Mouse (Mus musculus): ENCODE data around the gene Fam83d. TPM values are rescaled to one million over a fixed set of nuclear protein-coding genes. Genes with fewer than 3 reads are reported as not detected.

Fam83d gene
- polyA plus RNA-seq, 1 experiment from 2014 or later: 49.8 TPM

GRCm38 (mm10) chr2:158794494-158795004 lies 26.7 kb downstream of the Fam83d start, which contains the start of gene Dhx35:
Gene Dhx35 (plus strand): TSS chr2:158794807.
- peak; percentile 99 for DNase-seq (ENCODE audit: extremely low spot score, low spot score)
- no peaks in the 10 kb centered on the region for H3K27me3 ChIP-seq (ENCODE audit: poor library complexity, severe bottlenecking)
- WGBS: 0% methylated on average over 33 of the region's 33 CpGs
- peak within 1 kb of the TSS; percentile 87 for H3K4me3 ChIP-seq
- peaks cover 25% of the 10 kb centered on the region for H3K4me1 ChIP-seq
- H3K36me3 ChIP-seq (replicated peaks): peaks cover 4% of the 10 kb centered on the region
- H3K9me3 ChIP-seq: peaks cover 1% of the 10 kb centered on the region; the same call in 1 of the 2 replicates
- peak within 1 kb of the TSS; percentile 91 for H3K27ac ChIP-seq

GRCm38 (mm10) chr2:158795043-158795442 lies 27.1 kb downstream of the Fam83d start:
- H3K27me3 ChIP-seq (ENCODE audit: poor library complexity, severe bottlenecking): no peaks in the 10 kb centered on the region
- H3K4me1 ChIP-seq: peaks cover 26% of the 10 kb centered on the region
- peaks cover 6% of the 10 kb centered on the region; the same call in 1 of the 2 replicates for H3K9me3 ChIP-seq
- WGBS: 14% methylated on average over 15 of the region's 15 CpGs
- H3K36me3 ChIP-seq (replicated peaks): peaks cover 9% of the 10 kb centered on the region
- DNase-seq (ENCODE audit: extremely low spot score, low spot score): no peak
- H3K4me3 ChIP-seq: peak overlapping the region; percentile 87
- H3K27ac ChIP-seq: peak overlapping the region; percentile 91

DNA sequence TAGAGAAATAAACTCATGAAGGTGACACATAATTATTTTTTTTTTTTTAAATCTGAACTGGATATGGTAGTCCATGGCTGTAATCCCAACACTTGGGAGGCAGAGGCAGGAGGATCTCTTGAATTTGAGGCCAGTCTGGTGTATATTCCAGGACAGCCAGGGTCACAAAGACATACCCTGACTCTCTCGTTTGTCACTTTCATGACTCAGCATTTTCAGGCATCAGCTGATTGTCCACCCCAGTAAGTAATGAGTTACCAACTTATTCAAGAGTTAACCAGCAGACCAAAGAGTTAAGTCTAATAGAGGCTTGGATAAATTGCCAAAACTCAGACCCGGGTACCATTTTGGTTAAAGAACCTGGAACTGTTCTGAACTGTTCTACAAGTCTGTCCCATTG lies 28.0 kb downstream of the Fam83d start:
- peaks cover 17% of the 10 kb centered on the region for H3K36me3 ChIP-seq (replicated peaks)
- no peak overlapping the region for H3K27ac ChIP-seq
- 92% methylated on average over 2 of the region's 2 CpGs for WGBS
- H3K27me3 ChIP-seq (ENCODE audit: poor library complexity, severe bottlenecking): no peaks in the 10 kb centered on the region
- peak overlapping the region; percentile 87; the same call in 1 of the 2 replicates for H3K4me3 ChIP-seq
- H3K4me1 ChIP-seq: peaks cover 26% of the 10 kb centered on the region
- DNase-seq (ENCODE audit: extremely low spot score, low spot score): no peak
- peaks cover 6% of the 10 kb centered on the region; the same call in 1 of the 2 replicates for H3K9me3 ChIP-seq

DNA sequence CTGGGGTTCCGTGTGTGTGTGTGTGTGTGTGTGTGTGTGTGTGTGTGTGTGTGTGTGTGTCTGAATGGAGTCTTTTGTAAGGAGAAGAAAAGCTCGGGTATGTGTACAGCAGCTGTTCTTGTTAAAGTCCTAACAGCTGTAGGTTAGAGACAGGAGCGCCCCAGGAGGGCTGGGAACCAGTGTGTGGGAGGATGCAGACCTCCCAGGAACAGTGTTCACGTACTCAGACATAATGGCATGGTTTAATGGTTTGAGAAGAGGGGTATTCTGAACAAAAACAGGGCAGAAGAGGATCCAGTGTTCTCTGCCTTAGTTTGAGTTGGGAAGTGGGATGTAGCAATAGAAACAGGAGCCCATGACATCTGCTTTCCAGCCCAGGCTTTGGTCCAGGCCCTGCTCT lies 31.4 kb downstream of the Fam83d start:
- peaks cover 15% of the 10 kb centered on the region for H3K4me1 ChIP-seq
- H3K9me3 ChIP-seq: peaks cover 6% of the 10 kb centered on the region; the same call in 1 of the 2 replicates
- H3K36me3 ChIP-seq (replicated peaks): peaks cover 47% of the 10 kb centered on the region
- 79% methylated on average over 4 of the region's 4 CpGs for WGBS
- no peak for DNase-seq (ENCODE audit: extremely low spot score, low spot score)
- H3K27me3 ChIP-seq (ENCODE audit: poor library complexity, severe bottlenecking): no peaks in the 10 kb centered on the region
- H3K27ac ChIP-seq: peak overlapping the region; percentile 30; the same call in 1 of the 2 replicates
- H3K4me3 ChIP-seq: no peak overlapping the region

DNA sequence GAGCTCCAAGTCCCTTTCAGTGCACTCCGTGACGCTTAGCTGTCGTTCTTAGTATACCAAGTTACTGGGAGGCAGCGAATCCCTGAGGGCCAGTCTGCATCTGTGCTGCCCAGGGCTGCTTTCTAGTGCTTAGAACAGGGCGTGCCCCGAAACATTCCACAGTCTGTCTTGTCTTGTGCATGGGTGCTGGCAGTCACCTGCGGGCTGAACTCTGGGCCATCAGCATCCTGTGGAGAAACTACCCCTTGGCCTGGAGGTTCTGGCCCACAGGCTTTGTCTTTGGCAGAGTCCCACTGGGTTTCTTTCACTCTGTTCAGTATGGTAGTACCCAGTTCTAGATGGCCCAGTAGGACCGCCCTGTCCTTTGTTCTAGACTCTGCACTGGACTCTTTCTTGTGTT lies 32.9 kb downstream of the Fam83d start:
- Histone ChIP-seq H3K36me3 (replicated peaks) (peaks cover 57% of the 10 kb centered on the region), H3K27ac (no peak overlapping the region), H3K4me3 (no peak overlapping the region), H3K9me3 (peaks cover 6% of the 10 kb centered on the region; the same call in 1 of the 2 replicates), H3K4me1 (peaks cover 7% of the 10 kb centered on the region), H3K27me3 (ENCODE audit: poor library complexity, severe bottlenecking) (no peaks in the 10 kb centered on the region)
- whole genome bisulfite sequencing: 95% methylated on average over 8 of the region's 8 CpGs
- DNase-seq (ENCODE audit: extremely low spot score, low spot score): no peak

DNA sequence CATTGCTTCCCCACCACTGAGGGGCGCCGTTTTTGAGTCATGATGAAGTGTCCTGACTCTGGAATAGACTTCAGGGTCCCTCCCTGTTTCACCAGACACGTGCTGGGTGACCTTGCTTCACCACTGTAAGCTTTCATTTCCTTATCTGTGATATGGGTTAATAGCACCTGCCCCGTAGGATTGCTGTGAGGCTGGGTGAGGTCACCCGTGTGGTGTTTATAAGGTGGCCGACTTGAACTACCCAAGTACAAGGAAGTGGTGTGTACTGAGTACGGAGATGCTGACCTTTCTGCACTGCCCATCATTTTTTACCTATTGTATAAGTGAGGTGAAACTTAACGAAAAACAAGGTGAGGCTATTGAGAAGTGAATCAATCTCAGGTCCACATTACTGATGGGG lies 35.7 kb downstream of the Fam83d start:
- no peak for DNase-seq (ENCODE audit: extremely low spot score, low spot score)
- Histone ChIP-seq H3K4me3 (no peak overlapping the region), H3K27ac (no peak overlapping the region), H3K9me3 (peaks cover 6% of the 10 kb centered on the region; the same call in 1 of the 2 replicates), H3K36me3 (replicated peaks) (peaks cover 75% of the 10 kb centered on the region), H3K4me1 (peaks cover 7% of the 10 kb centered on the region), H3K27me3 (ENCODE audit: poor library complexity, severe bottlenecking) (no peaks in the 10 kb centered on the region)
- 90% methylated on average over 8 of the region's 8 CpGs for WGBS

DNA sequence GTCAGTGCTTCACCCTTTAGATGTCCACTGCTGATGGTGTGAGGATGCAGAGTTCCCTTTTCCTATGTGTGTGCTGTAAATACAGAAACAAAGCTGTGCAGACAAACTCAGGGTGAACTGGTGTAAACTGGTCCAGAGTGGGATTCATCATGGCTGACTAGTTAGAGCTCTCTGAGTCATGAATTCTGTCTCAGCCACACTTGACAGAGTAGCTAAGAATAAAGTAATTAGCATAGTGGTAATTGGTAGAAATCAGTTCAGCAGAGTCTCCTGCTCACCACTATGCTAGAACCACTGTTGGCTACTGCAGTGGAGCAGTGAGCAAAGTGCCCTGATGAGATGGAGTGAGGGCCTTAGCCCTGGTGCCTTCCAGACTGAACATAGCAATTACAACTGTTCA lies 47.8 kb downstream of the Fam83d start:
- DNase-seq (ENCODE audit: extremely low spot score, low spot score): no peak
- H3K27me3 ChIP-seq (ENCODE audit: poor library complexity, severe bottlenecking): no peaks in the 10 kb centered on the region
- no peaks in the 10 kb centered on the region for H3K4me1 ChIP-seq
- no peaks in the 10 kb centered on the region for H3K9me3 ChIP-seq
- H3K4me3 ChIP-seq: no peak overlapping the region
- H3K27ac ChIP-seq: no peak overlapping the region
- peaks cover 66% of the 10 kb centered on the region for H3K36me3 ChIP-seq (replicated peaks)

GRCm38 (mm10) chr2:158816239-158816638 lies 48.3 kb downstream of the Fam83d start:
- H3K27ac ChIP-seq: no peak overlapping the region
- DNase-seq (ENCODE audit: extremely low spot score, low spot score): no peak
- H3K36me3 ChIP-seq (replicated peaks): peaks cover 71% of the 10 kb centered on the region
- WGBS: 90% methylated on average over 4 of the region's 4 CpGs
- H3K4me1 ChIP-seq: no peaks in the 10 kb centered on the region
- H3K27me3 ChIP-seq (ENCODE audit: poor library complexity, severe bottlenecking): no peaks in the 10 kb centered on the region
- no peak overlapping the region for H3K4me3 ChIP-seq
- no peaks in the 10 kb centered on the region for H3K9me3 ChIP-seq

- H3K27me3 ChIP-seq (ENCODE audit: poor library complexity, severe bottlenecking): no peaks in the 10 kb centered on the region
- no peaks in the 10 kb centered on the region for H3K4me1 ChIP-seq
- H3K36me3 ChIP-seq (replicated peaks): peaks cover 75% of the 10 kb centered on the region
- DNase-seq (ENCODE audit: extremely low spot score, low spot score): no peak
- no peaks in the 10 kb centered on the region for H3K9me3 ChIP-seq
- 91% methylated on average over 8 of the region's 8 CpGs for WGBS
- H3K4me3 ChIP-seq: no peak overlapping the region
- H3K27ac ChIP-seq: no peak overlapping the region
Measured at GRCm38 (mm10) chr2:158817708-158818107, 49.8 kb downstream of the Fam83d start.

DNA sequence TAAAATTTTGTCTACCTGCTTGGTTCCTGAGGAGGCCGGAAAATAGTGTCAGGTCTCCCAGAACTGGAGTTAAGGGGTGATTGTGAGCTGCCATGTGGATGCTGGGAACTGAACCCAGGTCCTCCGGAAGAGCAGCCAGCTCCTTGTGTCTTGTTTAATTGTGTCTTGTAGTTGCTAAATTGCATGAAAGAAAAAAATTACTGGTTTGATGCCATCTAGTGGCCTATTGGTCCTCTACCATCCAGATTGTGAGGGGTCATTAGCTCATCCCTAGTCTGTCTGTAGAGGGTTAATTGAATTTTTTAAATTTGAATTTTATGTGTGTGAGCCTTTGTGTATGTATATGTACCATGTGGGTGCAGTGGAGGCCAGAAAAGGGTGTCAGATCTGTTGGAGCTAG lies 60.2 kb downstream of the Fam83d start:
- H3K4me1 ChIP-seq: no peaks in the 10 kb centered on the region
- DNase-seq (ENCODE audit: extremely low spot score, low spot score): no peak
- H3K27me3 ChIP-seq (ENCODE audit: poor library complexity, severe bottlenecking): no peaks in the 10 kb centered on the region
- no peak overlapping the region for H3K27ac ChIP-seq
- 91% methylated on average over 2 of the region's 2 CpGs for WGBS
- peaks cover 87% of the 10 kb centered on the region for H3K36me3 ChIP-seq (replicated peaks)
- H3K4me3 ChIP-seq: no peak overlapping the region
- H3K9me3 ChIP-seq: no peaks in the 10 kb centered on the region

- Histone ChIP-seq H3K9me3 (no peaks in the 10 kb centered on the region), H3K4me1 (peaks cover 5% of the 10 kb centered on the region; the same call in 1 of the 2 replicates), H3K27me3 (ENCODE audit: poor library complexity, severe bottlenecking) (no peaks in the 10 kb centered on the region), H3K4me3 (no peak overlapping the region), H3K36me3 (replicated peaks) (peaks cover 91% of the 10 kb centered on the region), H3K27ac (no peak overlapping the region)
- DNase-seq (ENCODE audit: extremely low spot score, low spot score): no peak
- WGBS: 83% methylated on average over 6 of the region's 6 CpGs
Measured at GRCm38 (mm10) chr2:158829746-158830145, 61.9 kb downstream of the Fam83d start.

DNA sequence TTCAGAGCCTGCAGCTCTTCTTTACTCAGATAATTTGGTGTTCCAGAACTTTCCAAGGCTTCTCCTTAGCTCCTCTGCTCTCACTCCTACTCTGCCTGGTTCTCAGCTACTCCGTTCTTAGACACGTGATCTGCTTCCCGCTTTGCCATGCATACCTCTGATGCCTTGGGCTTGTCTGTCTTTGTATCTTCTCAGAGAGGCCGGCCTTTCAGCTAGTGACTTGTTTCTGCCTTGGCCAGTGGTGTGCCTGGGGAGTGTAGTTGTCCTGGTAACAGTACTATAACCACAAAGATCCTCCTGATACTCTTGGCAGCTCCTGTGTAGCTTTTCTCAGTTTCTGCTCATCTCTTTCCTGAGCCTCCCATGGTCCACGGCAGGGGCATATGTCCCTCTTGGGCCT lies 65.3 kb downstream of the Fam83d start:
- Histone ChIP-seq H3K27me3 (ENCODE audit: poor library complexity, severe bottlenecking) (no peaks in the 10 kb centered on the region), H3K36me3 (replicated peaks) (peaks cover 98% of the 10 kb centered on the region), H3K9me3 (no peaks in the 10 kb centered on the region), H3K4me3 (no peak overlapping the region), H3K27ac (no peak overlapping the region), H3K4me1 (peaks cover 5% of the 10 kb centered on the region; the same call in 1 of the 2 replicates)
- DNase-seq (ENCODE audit: extremely low spot score, low spot score): no peak
- 85% methylated on average over 5 of the region's 5 CpGs for WGBS

- H3K27ac ChIP-seq: no peak overlapping the region
- DNase-seq (ENCODE audit: extremely low spot score, low spot score): no peak
- H3K4me3 ChIP-seq: no peak overlapping the region
- H3K36me3 ChIP-seq (replicated peaks): peaks cover 98% of the 10 kb centered on the region
- 73% methylated on average over 2 of the region's 2 CpGs for WGBS
- H3K27me3 ChIP-seq (ENCODE audit: poor library complexity, severe bottlenecking): no peaks in the 10 kb centered on the region
- H3K9me3 ChIP-seq: no peaks in the 10 kb centered on the region
- peaks cover 5% of the 10 kb centered on the region; the same call in 1 of the 2 replicates for H3K4me1 ChIP-seq
Measured at GRCm38 (mm10) chr2:158833645-158834044, 65.8 kb downstream of the Fam83d start.

Measured in forebrain, embryonic 10.5 days (tissue).